Mouse (Mus musculus) heart, adult 9 months (tissue): ENCODE measurements at regions not wholly inside any gene's neighbourhood (a gene's known extent, or its start where the extent isn't known, plus 50 kb on each side); places are given as distances from the start of the nearest gene placed in this dataset.
A peak's percentile ranks its signal among the peaks of the same experiment; 100 is the strongest.

ENCODE experiments used
- DNase-seq, 2 experiments: peaks; one replicate each; pipeline ENCODE4 v3.0.0; 2022; ENCODE audit warnings: low spot score in 2 of 2

- DNase-seq: no peak
Measured at GRCm38 (mm10) chr10:25032625-25033024, 105.3 kb upstream of the Arg1 start.

GRCm38 (mm10) chr10:25029387-25029915, 102.2 kb upstream of the Arg1 start:
- DNase-seq: no peak

GRCm38 (mm10) chr10:25023601-25024157, 96.4 kb upstream of the Arg1 start:
- peak; percentile 44 to 54 for DNase-seq

GRCm38 (mm10) chr10:25023044-25023540, 95.8 kb upstream of the Arg1 start:
- DNase-seq: peak; percentile 11 to 27

- DNase-seq: no peak
Measured at GRCm38 (mm10) chr10:25018946-25019345, 91.7 kb upstream of the Arg1 start.

GRCm38 (mm10) chr10:25017843-25018242, 90.6 kb upstream of the Arg1 start:
- no peak for DNase-seq

GRCm38 (mm10) chr10:25016110-25016509, 88.8 kb upstream of the Arg1 start:
- no peak for DNase-seq

GRCm38 (mm10) chr10:25012129-25012528, 84.8 kb upstream of the Arg1 start:
- DNase-seq: no peak

- no peak for DNase-seq
Measured at GRCm38 (mm10) chr10:25001299-25001698, 74.0 kb upstream of the Arg1 start.

- DNase-seq: no peak
Measured at GRCm38 (mm10) chr10:25000231-25001222, 73.2 kb upstream of the Arg1 start.

- DNase-seq: no peak
Measured at GRCm38 (mm10) chr10:24999807-25000206, 72.5 kb upstream of the Arg1 start.

GRCm38 (mm10) chr10:24997661-24998060, 70.4 kb upstream of the Arg1 start:
- no peak for DNase-seq

- DNase-seq: no peak
Measured at GRCm38 (mm10) chr10:24995751-24996150, 68.5 kb upstream of the Arg1 start.

GRCm38 (mm10) chr10:24989965-24990653, 62.8 kb upstream of the Arg1 start:
- no peak for DNase-seq

GRCm38 (mm10) chr10:24984801-24985200, 57.5 kb upstream of the Arg1 start:
- DNase-seq: no peak

- no peak for DNase-seq
Measured at GRCm38 (mm10) chr10:24981763-24982162, 54.5 kb upstream of the Arg1 start.
